Mouse (Mus musculus): ENCODE data around the gene Tnc.

GRCm38 (mm10) chr4:63929490-63929889 is 117.3 kb downstream of the Tnc start:
- TF ChIP-seq CTCF (IDR thresholded peaks at IDR 0.05; ENCODE audit: extremely low read depth, insufficient read length, insufficient replicate concordance, low read depth, low read length) (no peak), POLR2A (IDR thresholded peaks at IDR 0.05; ENCODE audit: low read depth, low read length) (no peak)
